Mouse (Mus musculus) brain, adult 10 weeks (tissue): Measurements from ENCODE around the gene Zfp382. TPM values are rescaled to one million over a fixed set of nuclear protein-coding genes. Genes with fewer than 3 reads are reported as not detected.

Experiments used
- polyA plus RNA-seq: library from polyadenylated mRNA; stranded (reverse); fragments of 350-450 nt; fragmentation: Illumina TruSeq; extraction: RNeasy Lipid Tissue Mini Kit (QIAGEN cat#74804); gene quantifications from one replicate; pipeline ENCODE4 v1.2.3, GENCODE M21; 2015; ENCODE audit warnings: low read depth, low replicate concordance

Gene Zfp382
- 13.2 TPM for polyA plus RNA-seq

GRCm38 (mm10) chr7:30121308-30122187, at the start of gene Zfp382:
Gene Zfp382, plus strand, starts transcription at chr7:30121942.

GRCm38 (mm10) chr7:30072146-30073028, 49.4 kb upstream of the Zfp382 start, which contains the start of gene Zfp82:
Gene Zfp82, minus strand, starts transcription at chr7:30072900.

GRCm38 (mm10) chr7:30090092-30090969, 31.4 kb upstream of the Zfp382 start, which contains the start of the genes Gm26920 and Zfp566:
Gene Gm26920, minus strand, starts transcription at chr7:30090410.
Gene Zfp566, minus strand, starts transcription at chr7:30090527.

GRCm38 (mm10) chr7:30094646-30095429, 26.9 kb upstream of the Zfp382 start, which contains the start of gene Zfp260:
Gene Zfp260, plus strand, starts transcription at chr7:30094777.

GRCm38 (mm10) chr7:30169583-30170282, 48.0 kb downstream of the Zfp382 start, which contains the start of gene Zfp146:
Gene Zfp146, minus strand, starts transcription at chr7:30169750.

GRCm38 (mm10) chr7:30183879-30184289, 62.1 kb downstream of the Zfp382 start, which contains the start of gene Cox7a1:
Gene Cox7a1, plus strand, starts transcription at chr7:30184144.

Other genes with a start within 250 kb of the Zfp382 start
- gene Zfp27, start 215.4 kb upstream of the Zfp382 start, polyA plus RNA-seq = 16.2 TPM
- 13.4 TPM for gene Zfp383, start 213.7 kb upstream of the Zfp382 start, polyA plus RNA-seq
- gene Zfp74, start 167.9 kb upstream of the Zfp382 start, polyA plus RNA-seq = 11.1 TPM
- gene Zfp568, start 138.0 kb upstream of the Zfp382 start, polyA plus RNA-seq = 1.8 TPM
- 16.0 TPM for gene Zfp14, start 70.6 kb upstream of the Zfp382 start, polyA plus RNA-seq
- 5.0 TPM for gene Zfp82, start 49.0 kb upstream of the Zfp382 start, polyA plus RNA-seq
- 0.83 TPM for gene Gm26920, start 31.5 kb upstream of the Zfp382 start, polyA plus RNA-seq
- 7.6 TPM for gene Zfp566, start 31.4 kb upstream of the Zfp382 start, polyA plus RNA-seq
- gene Zfp260, start 27.2 kb upstream of the Zfp382 start, polyA plus RNA-seq = 67.4 TPM
- 38.1 TPM for gene Zfp146, start 47.8 kb downstream of the Zfp382 start, polyA plus RNA-seq
- 10.0 TPM for gene Cox7a1, start 62.2 kb downstream of the Zfp382 start, polyA plus RNA-seq
- gene Capns1, start 76.9 kb downstream of the Zfp382 start, polyA plus RNA-seq = 226 TPM
- gene Polr2i, start 110.0 kb downstream of the Zfp382 start, polyA plus RNA-seq = 79.0 TPM
- gene Tbcb, start 110.3 kb downstream of the Zfp382 start, polyA plus RNA-seq = 168 TPM
- not detected for gene Ovol3, start 113.8 kb downstream of the Zfp382 start, polyA plus RNA-seq
- gene Thap8, start 158.2 kb downstream of the Zfp382 start, polyA plus RNA-seq = not detected
- gene Wdr62, start 158.5 kb downstream of the Zfp382 start, polyA plus RNA-seq = 1.8 TPM
- 504 TPM for gene Clip3, start 169.8 kb downstream of the Zfp382 start, polyA plus RNA-seq
- 87.8 TPM for gene Alkbh6, start 186.8 kb downstream of the Zfp382 start, polyA plus RNA-seq
- 9.7 TPM for gene Syne4, start 192.9 kb downstream of the Zfp382 start, polyA plus RNA-seq
- 0.43 TPM for gene E130208F15Rik, start 199.8 kb downstream of the Zfp382 start, polyA plus RNA-seq
- 11.2 TPM for gene Sdhaf1, start 202.0 kb downstream of the Zfp382 start, polyA plus RNA-seq
- 13.9 TPM for gene Lrfn3, start 240.8 kb downstream of the Zfp382 start, polyA plus RNA-seq